Mouse (Mus musculus) limb, embryonic 15.5 days (tissue): ENCODE measurements around the gene Vill. TPM values are rescaled to one million over a fixed set of nuclear protein-coding genes. Genes with fewer than 3 reads are reported as not detected.

ENCODE experiments used
- ATAC-seq: fragments of 200-750 bp; cut with Nextera tagmentation; 2 replicates; pipeline ENCODE4 v1.8.0; 2017; ENCODE audit warnings: low read depth, moderate TSS enrichment; ENCODE audit not compliant: insufficient number of reproducible peaks, low FRiP score, low TSS enrichment
- H3K27ac ChIP-seq: fragments of 300-500 bp; sonication (generic); 2 replicates; pipeline ENCODE4 v1.5.1; 2015; ENCODE audit warnings: moderate library complexity, mild to moderate bottlenecking, inconsistent platforms
- H3K27me3 ChIP-seq: fragments of 300-500 bp; sonication (generic); 2 replicates; pipeline ENCODE4 v1.6.1; 2015; ENCODE audit warnings: inconsistent platforms
- H3K36me3 ChIP-seq: fragments of 300-500 bp; sonication (generic); 2 replicates; pipeline ENCODE4 v1.6.1; 2015; ENCODE audit warnings: inconsistent platforms
- H3K4me1 ChIP-seq: fragments of 300-500 bp; sonication (generic); 2 replicates; pipeline ENCODE4 v1.6.1; 2015; ENCODE audit warnings: inconsistent platforms
- H3K4me2 ChIP-seq: fragments of 300-500 bp; sonication (generic); 2 replicates; pipeline ENCODE4 v1.6.1; 2015; ENCODE audit warnings: mild to moderate bottlenecking, inconsistent platforms
- H3K4me3 ChIP-seq: fragments of 300-500 bp; sonication (generic); 2 replicates; pipeline ENCODE4 v1.5.1; 2015; ENCODE audit warnings: mild to moderate bottlenecking, inconsistent platforms
- H3K9ac ChIP-seq: fragments of 300-500 bp; sonication (generic); 2 replicates; pipeline ENCODE4 v1.6.1; 2015; ENCODE audit warnings: inconsistent platforms
- H3K9me3 ChIP-seq: fragments of 300-500 bp; sonication (generic); 2 replicates; pipeline ENCODE4 v1.6.1; 2016; ENCODE audit warnings: inconsistent platforms
- WGBS: fragments of 180-500 bp; shearing (Covaris S2); methylation state at CpG from one replicate; pipeline ENCODE4 v1.1.7; 2015; 5-methylcytosine and 5-hydroxymethylcytosine counted together
- polyA plus RNA-seq: library from polyadenylated mRNA; unstranded; fragments of >200 nt; fragmentation: Nextera tagmentation; extraction: Ambion mirVana; gene quantifications from 2 replicates; pipeline ENCODE4 v1.2.1, GENCODE M21; 2015

Vill gene
- polyA plus RNA-seq, 1 experiment from 2014 or later = 19.7 TPM

DNA sequence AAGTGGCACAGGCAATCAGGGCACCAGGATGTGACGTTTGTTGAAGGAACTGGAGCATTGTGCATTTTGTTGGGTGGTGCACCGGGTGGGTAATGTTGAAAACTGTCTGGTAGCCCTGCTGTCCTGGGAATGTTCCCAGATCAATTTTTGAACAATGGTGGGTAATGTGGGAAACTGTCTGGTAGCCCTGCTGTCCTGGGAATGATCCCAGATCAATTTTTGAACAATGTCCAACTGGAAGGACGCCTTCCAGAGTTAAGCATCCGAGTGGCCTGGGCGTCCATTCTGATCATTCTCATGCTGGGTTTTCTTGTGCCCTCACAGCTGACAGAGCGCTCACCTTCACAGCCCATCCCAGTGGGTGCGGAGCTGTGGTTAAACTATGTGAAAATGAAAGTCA, 25.2 kb upstream of the Vill start:
- WGBS = 93% methylated on average over 7 of the region's 7 CpGs
- peaks cover 28% of the 10 kb centered on the region for H3K4me1 ChIP-seq

GRCm38 (mm10) chr9:119028226-119029195, 24.1 kb upstream of the Vill start:
- Histone ChIP-seq H3K9ac (no peak overlapping the region), H3K27ac (no peak overlapping the region), H3K9me3 (no peaks in the 10 kb centered on the region), H3K36me3 (peaks cover 24% of the 10 kb centered on the region), H3K4me3 (no peak overlapping the region), H3K4me2 (no peak overlapping the region), H3K4me1 (peaks cover 40% of the 10 kb centered on the region), H3K27me3 (no peaks in the 10 kb centered on the region)
- no peak for ATAC-seq
- WGBS = 92% methylated on average over 27 of the region's 27 CpGs

More for the DNA sequence above, 25.2 kb upstream of the Vill start:
- Histone ChIP-seq H3K9me3 (no peaks in the 10 kb centered on the region), H3K27me3 (no peaks in the 10 kb centered on the region), H3K4me3 (no peak overlapping the region), H3K9ac (no peak overlapping the region), H3K36me3 (peaks cover 24% of the 10 kb centered on the region), H3K4me2 (no peak overlapping the region), H3K27ac (no peak overlapping the region)
- ATAC-seq = no peak

- no peak for ATAC-seq
- Histone ChIP-seq H3K9ac (no peak overlapping the region), H3K27me3 (no peaks in the 10 kb centered on the region), H3K9me3 (no peaks in the 10 kb centered on the region), H3K36me3 (peaks cover 26% of the 10 kb centered on the region), H3K4me2 (no peak overlapping the region), H3K4me3 (no peak overlapping the region), H3K4me1 (peaks cover 50% of the 10 kb centered on the region), H3K27ac (no peak overlapping the region)
- 49% methylated on average over 7 of the region's 7 CpGs for WGBS
Observed at GRCm38 (mm10) chr9:119029568-119029967, 23.0 kb upstream of the Vill start.

DNA sequence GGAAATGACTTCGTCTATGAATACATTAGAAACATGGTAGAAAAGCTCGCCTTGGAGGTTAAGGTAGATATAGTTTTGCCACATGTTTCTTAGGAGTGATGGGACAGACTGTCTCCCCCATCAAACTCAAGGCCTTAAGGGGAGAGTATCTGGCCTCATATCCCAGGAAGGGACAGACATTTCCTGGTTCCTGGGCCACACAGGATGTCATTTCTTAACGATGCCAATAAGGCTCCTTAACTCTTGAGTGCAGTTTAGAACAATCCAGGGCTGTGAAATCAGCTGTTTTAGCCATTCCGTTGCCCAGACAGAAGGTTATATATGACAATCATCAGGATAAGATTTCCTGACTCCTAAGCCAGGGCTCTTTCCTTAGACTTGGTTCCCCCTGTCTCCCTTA, 21.5 kb upstream of the Vill start:
- Histone ChIP-seq H3K27me3 (no peaks in the 10 kb centered on the region), H3K9me3 (no peaks in the 10 kb centered on the region), H3K9ac (no peak overlapping the region), H3K27ac (peak overlapping the region; percentile 80), H3K36me3 (peaks cover 26% of the 10 kb centered on the region), H3K4me2 (no peak overlapping the region), H3K4me1 (peaks cover 56% of the 10 kb centered on the region), H3K4me3 (no peak overlapping the region)
- WGBS = 68% methylated on average over 4 of the region's 4 CpGs
- no peak for ATAC-seq

- WGBS = 46% methylated on average over 14 of the region's 14 CpGs
- H3K4me2 ChIP-seq = 0 out of 2 replicates have a peak overlapping the region, but pooled peaks have one; percentile 20
- H3K27ac ChIP-seq = peak overlapping the region; percentile 80
- H3K4me1 ChIP-seq = peaks cover 63% of the 10 kb centered on the region
- peak; percentile 62 for ATAC-seq
- H3K9me3 ChIP-seq = no peaks in the 10 kb centered on the region
- no peak overlapping the region for H3K9ac ChIP-seq
- H3K27me3 ChIP-seq = no peaks in the 10 kb centered on the region
- H3K36me3 ChIP-seq = peaks cover 26% of the 10 kb centered on the region
- no peak overlapping the region for H3K4me3 ChIP-seq
Observed at GRCm38 (mm10) chr9:119031772-119032171, 20.8 kb upstream of the Vill start.

GRCm38 (mm10) chr9:119032538-119032937, 20.0 kb upstream of the Vill start:
- WGBS = 28% methylated on average over 9 of the region's 9 CpGs
- Histone ChIP-seq H3K36me3 (peaks cover 25% of the 10 kb centered on the region), H3K9me3 (no peaks in the 10 kb centered on the region), H3K27me3 (no peaks in the 10 kb centered on the region), H3K4me3 (no peak overlapping the region), H3K4me2 (no peak overlapping the region), H3K4me1 (peaks cover 71% of the 10 kb centered on the region), H3K9ac (0 out of 2 replicates have a peak overlapping the region, but pooled peaks have one; percentile 2), H3K27ac (peak overlapping the region; percentile 80)
- ATAC-seq = peak; percentile 53; the same call in 1 of the 2 replicates

- no peak for ATAC-seq
- H3K9me3 ChIP-seq = no peaks in the 10 kb centered on the region
- peaks cover 25% of the 10 kb centered on the region for H3K36me3 ChIP-seq
- H3K27ac ChIP-seq = peak overlapping the region; percentile 80
- WGBS = 71% methylated on average over 19 of the region's 19 CpGs
- H3K4me2 ChIP-seq = no peak overlapping the region
- H3K27me3 ChIP-seq = no peaks in the 10 kb centered on the region
- H3K4me1 ChIP-seq = peaks cover 71% of the 10 kb centered on the region
- H3K9ac ChIP-seq = no peak overlapping the region
- no peak overlapping the region for H3K4me3 ChIP-seq
Observed at GRCm38 (mm10) chr9:119033111-119033921, 19.3 kb upstream of the Vill start.

DNA sequence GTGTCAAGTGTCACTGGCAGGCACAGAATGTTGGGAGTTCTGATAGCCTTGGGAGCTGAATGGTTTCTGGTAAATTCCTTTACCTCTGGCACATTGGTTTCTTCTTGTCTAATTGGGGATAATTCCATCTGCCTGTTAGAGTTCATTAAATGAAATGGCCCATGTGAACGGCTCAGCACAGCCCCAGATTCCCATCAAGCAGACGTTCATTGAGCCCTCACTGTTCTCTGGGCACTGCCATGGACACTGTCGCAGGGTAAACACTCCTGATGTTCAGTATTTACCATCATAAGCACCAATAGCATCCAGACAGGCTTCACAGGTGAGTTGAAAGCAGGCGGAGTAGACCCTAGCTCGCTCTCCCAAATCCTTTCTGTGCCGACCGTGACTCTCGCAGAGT, 18.5 kb upstream of the Vill start:
- H3K36me3 ChIP-seq = peaks cover 29% of the 10 kb centered on the region

GRCm38 (mm10) chr9:119034676-119035665, 17.6 kb upstream of the Vill start:
- Histone ChIP-seq H3K27me3 (no peaks in the 10 kb centered on the region), H3K9me3 (no peaks in the 10 kb centered on the region), H3K36me3 (peaks cover 29% of the 10 kb centered on the region), H3K4me1 (peaks cover 65% of the 10 kb centered on the region), H3K27ac (no peak overlapping the region), H3K4me3 (no peak overlapping the region), H3K9ac (no peak overlapping the region), H3K4me2 (no peak overlapping the region)
- no peak for ATAC-seq
- 70% methylated on average over 29 of the region's 29 CpGs for WGBS

More for the DNA sequence above, 18.5 kb upstream of the Vill start:
- H3K27ac ChIP-seq = no peak overlapping the region
- peaks cover 71% of the 10 kb centered on the region for H3K4me1 ChIP-seq
- H3K27me3 ChIP-seq = no peaks in the 10 kb centered on the region
- no peak overlapping the region for H3K4me3 ChIP-seq
- no peak for ATAC-seq
- H3K9ac ChIP-seq = no peak overlapping the region
- 71% methylated on average over 8 of the region's 8 CpGs for whole genome bisulfite sequencing
- no peaks in the 10 kb centered on the region for H3K9me3 ChIP-seq
- no peak overlapping the region for H3K4me2 ChIP-seq

DNA sequence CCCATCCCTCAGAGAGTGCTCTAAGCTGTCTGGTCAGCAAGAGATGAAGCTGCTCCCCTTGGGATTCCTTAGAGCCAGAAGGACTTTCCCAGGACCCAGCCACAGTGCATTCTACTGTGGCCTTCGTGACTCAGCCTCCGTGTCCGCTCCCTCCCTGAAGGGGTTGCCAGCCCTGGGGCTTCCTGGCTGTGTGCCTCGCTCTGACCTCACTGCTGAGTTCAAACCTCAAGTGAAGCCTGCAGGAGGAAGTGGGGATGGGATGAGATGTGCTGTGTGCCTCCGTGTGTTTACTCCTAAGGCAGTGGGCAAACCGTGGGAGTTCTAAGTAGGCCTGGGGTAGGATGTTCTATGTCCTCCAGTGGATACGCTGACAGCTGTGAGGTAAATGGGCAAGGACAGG, 16.7 kb upstream of the Vill start:
- Histone ChIP-seq H3K9ac (no peak overlapping the region), H3K27ac (0 out of 2 replicates have a peak overlapping the region, but pooled peaks have one; percentile 0), H3K4me2 (no peak overlapping the region), H3K4me1 (peaks cover 71% of the 10 kb centered on the region), H3K9me3 (no peaks in the 10 kb centered on the region), H3K27me3 (no peaks in the 10 kb centered on the region), H3K36me3 (peaks cover 32% of the 10 kb centered on the region), H3K4me3 (no peak overlapping the region)
- 62% methylated on average over 7 of the region's 7 CpGs for WGBS
- no peak for ATAC-seq
